Mouse (Mus musculus) ES-E14 (cell line): ENCODE data around the gene Prr14. TPM values are rescaled to one million over a fixed set of nuclear protein-coding genes. Genes with fewer than 3 reads are reported as not detected.

Source experiments
- DNase-seq: peaks from one replicate; pipeline ENCODE4 v3.0.0-alpha.2; 2013; ENCODE audit warnings: low read depth, low spot score
- H3K27ac ChIP-seq: 2 replicates; pipeline ENCODE4 v1.5.1; 2012; ENCODE audit warnings: low read depth, mild to moderate bottlenecking, low read length, moderate library complexity, mixed read lengths; ENCODE audit not compliant: poor library complexity, insufficient read depth, severe bottlenecking
- H3K36me3 ChIP-seq: 2 replicates; pipeline ENCODE4 v1.6.1; 2012; ENCODE audit warnings: mild to moderate bottlenecking, low read length, moderate library complexity, mixed read lengths; ENCODE audit not compliant: control insufficient read depth, poor library complexity, insufficient read depth, severe bottlenecking
- H3K4me1 ChIP-seq, 2 experiments: fragments of 150-350 bp in 1 of 2; sonication (generic) in 1 of 2; 2 replicates each; pipeline ENCODE4 v1.6.1; 2012; ENCODE audit warnings: low read length in 2 of 2, mild to moderate bottlenecking in 1 of 2, mixed read lengths in 1 of 2; ENCODE audit not compliant: control insufficient read depth in 2 of 2, insufficient read depth in 2 of 2, poor library complexity in 1 of 2
- H3K4me3 ChIP-seq, 2 experiments: fragments of 150-350 bp in 1 of 2; sonication (generic) in 1 of 2; 2 replicates each; pipeline ENCODE4 v1.5.1; 2012; ENCODE audit warnings: low read length in 2 of 2, low read depth in 1 of 2, mild to moderate bottlenecking in 1 of 2, mixed read lengths in 1 of 2; ENCODE audit not compliant: insufficient read depth in 1 of 2, poor library complexity in 1 of 2, severe bottlenecking in 1 of 2
- H3K9ac ChIP-seq: 2 replicates; pipeline ENCODE4 v1.6.1; 2012; ENCODE audit warnings: low read depth, mild to moderate bottlenecking, low read length, mixed read lengths; ENCODE audit not compliant: poor library complexity, insufficient read depth, severe bottlenecking
- H3K9me3 ChIP-seq: fragments of 150-350 bp; sonication (generic); 2 replicates; pipeline ENCODE4 v1.6.1; 2012; ENCODE audit warnings: low read depth, mild to moderate bottlenecking, low read length; ENCODE audit not compliant: control insufficient read depth, insufficient read depth
- CHD2 ChIP-seq: IDR thresholded peaks from 2 replicates; pipeline ENCODE4 v1.6.1; 2014; ENCODE audit warnings: mild to moderate bottlenecking, low read depth, low read length, inconsistent platforms
- HCFC1 ChIP-seq: IDR thresholded peaks from 2 replicates; pipeline ENCODE4 v1.6.1; 2012; ENCODE audit warnings: low read length, inconsistent platforms, borderline replicate concordance; ENCODE audit not compliant: insufficient read depth
- MAFK ChIP-seq: IDR thresholded peaks from 2 replicates; pipeline ENCODE4 v1.6.1; 2014; ENCODE audit warnings: mild to moderate bottlenecking, low read depth, low read length, inconsistent platforms; ENCODE audit not compliant: insufficient read depth
- ZC3H11A ChIP-seq: IDR thresholded peaks from 2 replicates; pipeline ENCODE4 v1.6.1; 2012; ENCODE audit warnings: low read depth, mild to moderate bottlenecking, inconsistent platforms, low read length, borderline replicate concordance
- ZNF384 ChIP-seq: IDR thresholded peaks from 2 replicates; pipeline ENCODE4 v1.6.1; 2012; ENCODE audit warnings: low read depth, low read length, inconsistent platforms
- in situ Hi-C, 2 experiments: fragments of 600-800 bp; cut with MboI; formaldehyde crosslinking; loops; one replicate each; pipeline ENCODE4 v1.15.1; 2025; ENCODE audit warnings: low sequenced_read_pairs in 2 of 2, inconsistent platforms in 1 of 2; ENCODE audit not compliant: unreplicated experiment in 2 of 2
- total RNA-seq: library from RNA; depleted of rRNA; stranded (reverse); fragments of 300-350 nt; gene quantifications from 2 replicates; pipeline ENCODE4 v1.2.3, GENCODE M21; 2012

Prr14 gene
- total RNA-seq, 1 experiment, result 17.1 TPM

GRCm38 (mm10) chr7:127425911-127426310, 33.5 kb upstream of the Prr14 start:
- no peaks in the 10 kb centered on the region for H3K36me3 ChIP-seq
- H3K27ac ChIP-seq, result no peak overlapping the region
- H3K4me3 ChIP-seq, result no peak overlapping the region
- TF ChIP-seq ZC3H11A (no peak), CHD2 (no peak), MAFK (no peak), HCFC1 (no peak), ZNF384 (no peak)
- no peaks in the 10 kb centered on the region for H3K9me3 ChIP-seq
- H3K4me1 ChIP-seq, result no peaks in the 10 kb centered on the region
- H3K9ac ChIP-seq, result no peak overlapping the region
- in situ Hi-C loops, result no loop called here
- DNase-seq, result no peak

GRCm38 (mm10) chr7:127426354-127426753, 33.1 kb upstream of the Prr14 start:
- TF ChIP-seq ZC3H11A (no peak), ZNF384 (no peak), CHD2 (no peak), HCFC1 (no peak), MAFK (no peak)
- Histone ChIP-seq H3K27ac (no peak overlapping the region), H3K36me3 (no peaks in the 10 kb centered on the region), H3K9me3 (no peaks in the 10 kb centered on the region), H3K4me3 (no peak overlapping the region), H3K4me1 (no peaks in the 10 kb centered on the region), H3K9ac (no peak overlapping the region)
- no peak for DNase-seq
- in situ Hi-C loops, result no loop called here

GRCm38 (mm10) chr7:127435206-127435605, 24.2 kb upstream of the Prr14 start:
- H3K4me1 ChIP-seq, result no peaks in the 10 kb centered on the region
- TF ChIP-seq ZC3H11A (no peak), MAFK (no peak), HCFC1 (no peak), ZNF384 (no peak), CHD2 (no peak)
- H3K9me3 ChIP-seq, result no peaks in the 10 kb centered on the region
- DNase-seq, result no peak
- no peak overlapping the region for H3K9ac ChIP-seq
- H3K27ac ChIP-seq, result no peak overlapping the region
- H3K4me3 ChIP-seq, result no peak overlapping the region
- in situ Hi-C loops, result no loop called here
- H3K36me3 ChIP-seq, result no peaks in the 10 kb centered on the region

- Histone ChIP-seq H3K27ac (no peak overlapping the region), H3K9me3 (no peaks in the 10 kb centered on the region), H3K9ac (no peak overlapping the region), H3K4me1 (no peaks in the 10 kb centered on the region), H3K36me3 (no peaks in the 10 kb centered on the region), H3K4me3 (no peak overlapping the region)
- in situ Hi-C loops, result no loop called here
- TF ChIP-seq ZNF384, result no peak
- no peak for TF ChIP-seq CHD2
- no peak for TF ChIP-seq HCFC1
- TF ChIP-seq ZC3H11A, result peak; percentile 36; the same call in 1 of the 2 replicates
- TF ChIP-seq MAFK, result peak; percentile 68
- no peak for DNase-seq
These were observed 21.7 kb upstream of the Prr14 start for GRCm38 (mm10) chr7:127437724-127438123.

- DNase-seq, result no peak
- Histone ChIP-seq H3K4me1 (no peaks in the 10 kb centered on the region), H3K9ac (peak overlapping the region; percentile 38), H3K9me3 (no peaks in the 10 kb centered on the region), H3K36me3 (peaks cover 4% of the 10 kb centered on the region; the same call in 1 of the 2 replicates), H3K27ac (no peak overlapping the region), H3K4me3 (peak overlapping the region; percentile 49 to 53)
- in situ Hi-C loops, result no loop called here
- 0 out of 2 replicates have a peak, but pooled peaks have one; percentile 1 for TF ChIP-seq HCFC1
- TF ChIP-seq ZNF384, result no peak
These were observed 15.4 kb upstream of the Prr14 start for GRCm38 (mm10) chr7:127443976-127444375.
